Mouse (Mus musculus) frontal cortex, adult (tissue): ENCODE measurements around the gene A230050P20Rik.
"Not testable (repeated sequence)": the region's sequence is repeated elsewhere in the genome, so short reads cannot be mapped to it uniquely, and the experiment has no call there.

Experiments used
- ATAC-seq: cut with Nextera tagmentation; 2 replicates; pipeline ENCODE4 v1.9.2; 2017; ENCODE audit warnings: mild to moderate bottlenecking, moderate library complexity, mixed read lengths; ENCODE audit not compliant: low TSS enrichment

A230050P20Rik gene

DNA sequence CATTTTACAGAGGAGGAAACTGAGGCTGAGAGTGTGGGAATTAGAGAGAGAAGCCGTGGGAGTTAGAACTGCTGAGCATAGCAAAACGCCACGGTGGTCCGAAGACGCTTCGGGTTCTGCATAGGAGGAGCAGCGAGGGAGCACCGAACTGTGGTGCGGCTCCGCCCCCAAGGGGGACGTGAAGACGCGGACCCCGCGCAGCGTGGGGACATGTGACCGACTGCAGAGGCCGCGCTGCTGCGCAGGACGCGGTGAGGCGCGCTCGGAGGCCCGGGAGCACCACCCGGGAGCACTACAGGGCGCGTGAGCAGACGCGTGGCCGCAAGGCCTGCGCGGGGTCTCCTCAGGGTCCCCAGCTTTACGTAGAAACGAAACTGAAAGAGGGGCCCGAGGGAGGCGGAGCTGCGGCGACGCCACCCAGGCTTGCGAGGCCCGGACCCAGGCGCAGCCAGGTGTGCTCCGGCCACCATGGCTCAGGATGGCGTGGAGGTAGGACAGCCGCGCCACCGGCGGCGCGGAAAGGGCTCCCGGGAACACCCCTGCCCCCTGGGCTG, at the start of gene A230050P20Rik:
Gene A230050P20Rik, plus strand, starts transcription at position 195 of the 554 bp plus-strand sequence.
- peak; percentile 83 for ATAC-seq

DNA sequence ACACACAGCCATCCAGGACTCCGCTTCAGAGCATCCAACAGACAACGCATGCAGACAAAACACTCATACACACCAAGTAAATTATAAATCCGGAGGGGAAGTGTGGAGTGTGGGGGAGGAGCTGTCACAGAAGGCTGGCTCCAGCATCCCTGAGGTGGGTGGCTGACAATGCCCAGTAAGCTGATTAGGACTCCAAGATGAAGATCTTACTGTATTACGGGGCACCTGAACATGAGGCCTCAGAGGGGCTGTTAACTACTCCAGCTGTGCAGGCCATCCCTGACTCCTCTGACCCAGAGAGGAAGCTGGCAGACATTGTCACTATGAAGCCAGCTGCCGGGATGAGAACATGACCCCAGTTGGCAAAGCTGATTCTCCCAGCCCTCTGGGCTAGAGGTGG, 48.4 kb upstream of the A230050P20Rik start:
- ATAC-seq: no peak

DNA sequence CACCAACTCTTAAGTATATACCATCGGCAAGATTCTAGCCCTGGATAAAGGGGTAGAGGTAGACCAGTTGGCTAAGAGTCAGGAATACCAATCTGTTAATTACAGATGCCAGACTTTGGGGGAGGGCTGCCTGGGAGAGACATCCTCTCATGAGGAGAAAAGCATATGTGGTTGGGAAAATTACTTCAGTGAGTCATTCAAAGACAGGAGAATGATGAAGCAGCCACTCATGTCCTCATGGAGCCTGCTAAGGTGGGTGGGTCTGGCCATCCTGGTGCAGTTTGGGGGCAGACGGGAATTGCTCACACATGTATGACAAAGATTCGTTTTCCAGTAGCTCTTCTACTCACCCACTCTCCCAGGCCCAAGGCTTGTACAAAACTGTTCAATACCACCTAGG, 45.6 kb upstream of the A230050P20Rik start:
- peak; percentile 81 for ATAC-seq

DNA sequence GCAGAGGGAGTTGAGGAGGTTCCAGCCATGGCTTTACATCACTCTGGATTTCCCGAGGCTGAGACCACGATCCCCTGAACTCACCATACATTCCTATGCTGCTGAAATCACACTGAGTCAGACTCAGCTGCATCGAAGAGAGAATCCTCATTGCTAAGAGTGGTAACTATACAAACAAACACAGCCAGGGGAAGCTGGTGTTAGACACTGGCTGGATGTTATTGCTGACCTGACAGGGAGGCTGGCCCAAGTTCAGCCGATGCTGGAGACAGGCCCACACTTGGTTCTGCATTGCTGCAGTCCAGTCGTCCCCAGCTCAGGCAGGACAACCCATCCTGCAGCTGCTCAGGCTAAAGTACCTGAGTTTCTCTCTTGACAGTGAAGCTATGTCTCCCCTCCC, 42.7 kb upstream of the A230050P20Rik start:
- no peak for ATAC-seq

DNA sequence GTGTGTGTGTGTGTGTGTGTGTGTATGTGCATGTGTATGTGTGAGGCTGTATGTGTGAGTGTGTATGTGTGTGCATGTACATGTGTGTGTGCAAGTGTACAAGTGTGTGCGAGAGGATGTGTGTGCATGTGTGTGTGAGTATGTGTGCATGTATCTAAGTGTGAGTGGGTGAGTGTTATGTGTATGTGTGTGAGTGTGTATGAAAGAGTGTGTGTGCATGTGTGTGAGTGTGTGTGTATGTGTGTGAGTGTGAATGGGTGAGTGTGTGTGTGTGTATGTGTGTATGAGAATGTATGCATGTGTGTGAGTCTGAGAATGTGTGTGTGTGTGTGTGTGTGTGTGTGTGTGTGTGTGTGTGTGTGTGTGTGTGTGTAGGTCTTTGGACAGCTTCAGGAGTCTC, 40.3 kb upstream of the A230050P20Rik start:
- no peak for ATAC-seq

DNA sequence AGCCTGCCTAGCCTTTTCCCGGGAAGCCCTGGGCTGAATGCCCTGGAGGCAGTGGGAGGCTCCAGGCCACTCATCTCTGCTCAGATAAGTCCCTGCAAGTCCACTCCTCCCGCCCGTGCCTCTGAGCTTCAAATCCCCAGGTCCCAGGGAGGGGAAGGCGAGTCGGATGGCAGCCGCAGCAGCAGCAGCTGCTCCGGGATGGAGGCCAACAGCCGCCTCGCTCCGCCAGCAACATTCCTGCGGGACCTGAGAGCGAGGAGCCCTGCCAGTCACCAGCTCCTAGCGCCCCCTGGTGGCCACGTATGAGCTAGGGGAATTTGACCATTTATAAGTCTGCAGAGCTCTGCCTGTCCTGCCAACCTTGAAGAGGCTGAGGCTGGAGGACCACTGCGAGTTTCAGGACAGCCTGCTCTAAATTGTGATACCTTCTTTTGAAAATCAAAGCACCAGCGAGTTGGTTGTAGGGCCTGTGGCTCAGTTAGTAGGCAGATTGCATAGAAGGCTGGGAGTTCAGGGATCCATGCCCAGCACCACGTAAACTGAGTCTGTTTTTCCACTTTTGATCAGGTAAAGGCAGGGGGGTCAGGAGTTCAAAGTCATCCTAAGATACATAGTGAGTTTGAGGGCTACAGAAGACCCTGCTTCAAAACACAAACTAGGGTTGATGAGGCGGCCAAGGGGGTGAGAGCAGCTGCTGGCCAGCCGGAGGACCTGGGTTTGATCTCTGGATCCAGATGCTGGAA, 37.4 kb upstream of the A230050P20Rik start:
- peak; percentile 99 for ATAC-seq

DNA sequence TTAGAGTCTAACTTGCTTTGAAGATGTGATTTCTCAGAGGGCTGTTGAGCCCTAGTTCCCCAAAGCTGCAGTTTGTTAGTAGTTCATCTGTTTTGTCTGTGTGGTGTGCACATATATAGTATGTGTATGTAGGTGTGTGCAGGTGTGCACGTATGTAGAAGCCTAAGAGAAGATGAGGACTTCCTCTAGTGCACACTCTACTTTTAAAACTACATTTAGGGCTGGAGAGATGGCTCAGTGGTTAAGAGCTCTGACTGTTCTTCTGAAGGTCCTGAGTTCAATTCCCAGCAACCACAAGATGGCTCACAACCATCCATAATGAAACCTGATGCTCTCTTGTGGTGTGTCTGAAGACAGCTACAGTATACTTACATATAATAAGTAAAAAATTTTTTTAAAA, 33.6 kb upstream of the A230050P20Rik start:
- no peak for ATAC-seq

DNA sequence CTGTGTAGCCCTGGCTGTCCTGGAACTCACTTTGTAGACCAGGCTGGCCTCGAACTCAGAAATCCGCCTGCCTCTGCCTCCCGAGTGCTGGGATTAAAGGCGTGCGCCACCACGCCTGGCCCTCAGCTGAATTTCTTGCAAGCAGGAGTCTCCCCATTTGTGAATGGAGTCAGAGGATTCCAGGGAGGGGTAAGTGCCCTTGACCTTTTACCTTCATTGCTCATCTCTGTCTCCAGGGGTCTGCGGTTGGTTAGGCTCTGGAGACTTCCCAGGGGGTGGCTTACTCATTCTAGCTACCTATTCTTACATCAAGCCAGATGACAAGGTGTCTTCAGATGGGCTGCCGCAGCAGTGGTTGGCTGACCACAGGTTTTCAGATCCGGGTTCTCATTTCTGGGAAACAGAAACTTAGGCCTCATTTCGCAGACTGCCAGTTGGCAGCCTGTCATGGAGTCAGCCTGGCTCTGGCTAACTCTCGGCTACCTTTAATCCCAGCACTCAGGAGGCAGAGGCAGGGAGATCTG, 32.9 kb upstream of the A230050P20Rik start:
- ATAC-seq: not testable (repeated sequence)

DNA sequence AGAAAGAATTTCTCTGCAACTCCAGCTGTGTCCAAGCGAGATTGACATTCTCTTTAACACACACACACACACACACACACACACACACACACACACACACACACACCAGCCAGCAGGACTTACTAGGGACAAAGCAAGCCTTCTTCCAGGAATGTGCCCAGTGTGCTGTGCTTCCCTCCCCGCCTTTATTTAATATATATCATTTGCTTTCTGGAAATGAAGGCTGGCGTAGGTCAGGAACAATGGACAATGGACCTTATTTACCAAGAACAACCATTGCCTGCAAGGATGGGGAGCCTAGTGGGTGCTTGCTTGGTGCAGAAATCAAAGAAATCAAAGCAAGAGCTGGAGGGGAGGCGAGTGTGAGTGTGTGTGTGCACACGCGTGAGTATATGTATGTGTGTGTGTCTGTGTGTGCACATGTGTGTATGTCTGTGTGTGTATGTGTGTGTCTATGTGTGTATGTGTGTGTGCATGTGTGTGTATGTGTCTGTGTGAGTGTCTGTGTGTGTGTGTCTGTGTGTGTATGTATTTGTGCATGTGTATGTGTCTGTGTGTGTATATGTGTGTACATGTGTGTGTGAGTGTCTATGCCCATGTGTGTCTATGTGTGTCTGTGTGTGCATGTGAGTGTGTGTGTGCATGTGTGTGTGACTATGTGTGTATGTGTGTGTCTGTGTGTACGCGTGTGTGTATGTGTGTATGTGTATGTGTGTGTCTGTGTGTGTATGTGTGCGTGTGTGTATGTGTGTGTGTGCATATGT, 31.1 kb upstream of the A230050P20Rik start:
- no peak for ATAC-seq

DNA sequence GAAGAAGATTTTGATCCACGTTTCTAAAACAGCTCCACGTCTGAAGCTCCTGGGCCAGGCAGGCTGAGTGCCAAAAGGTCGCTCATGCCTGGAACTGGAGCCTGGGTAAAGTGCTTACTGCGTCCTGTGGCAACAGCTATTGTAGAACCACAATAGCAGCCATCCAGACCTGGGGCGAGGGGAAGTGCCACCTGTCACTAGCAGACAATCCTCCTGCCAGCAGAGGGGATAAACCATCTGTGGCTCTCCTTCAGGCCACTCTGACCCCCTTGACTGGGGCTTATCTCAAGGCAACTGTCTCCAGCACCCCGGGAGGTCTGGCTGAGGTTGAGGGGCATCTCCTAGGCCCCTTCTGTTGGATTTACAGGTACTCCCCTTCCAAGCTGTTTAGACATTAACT, 29.5 kb upstream of the A230050P20Rik start:
- no peak for ATAC-seq

DNA sequence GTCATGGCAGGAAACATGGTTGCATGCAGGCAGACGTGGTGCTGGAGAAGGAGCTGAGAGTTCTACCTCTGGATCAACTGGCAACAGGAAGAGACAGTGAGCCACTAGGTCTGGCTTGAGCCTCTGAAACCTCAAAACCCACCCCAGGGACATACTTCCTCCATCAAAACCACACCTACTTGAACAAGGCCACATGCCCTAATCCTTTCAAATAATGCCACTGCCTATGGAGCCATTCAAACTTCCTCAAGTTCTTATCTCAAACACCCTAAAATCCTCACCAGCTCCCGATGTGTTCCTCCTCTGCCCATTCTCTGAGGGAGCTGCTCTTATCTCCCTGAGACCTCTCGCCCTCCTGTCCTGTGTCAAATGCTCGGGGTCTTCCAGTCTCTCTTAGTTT, 26.2 kb upstream of the A230050P20Rik start:
- ATAC-seq: no peak

DNA sequence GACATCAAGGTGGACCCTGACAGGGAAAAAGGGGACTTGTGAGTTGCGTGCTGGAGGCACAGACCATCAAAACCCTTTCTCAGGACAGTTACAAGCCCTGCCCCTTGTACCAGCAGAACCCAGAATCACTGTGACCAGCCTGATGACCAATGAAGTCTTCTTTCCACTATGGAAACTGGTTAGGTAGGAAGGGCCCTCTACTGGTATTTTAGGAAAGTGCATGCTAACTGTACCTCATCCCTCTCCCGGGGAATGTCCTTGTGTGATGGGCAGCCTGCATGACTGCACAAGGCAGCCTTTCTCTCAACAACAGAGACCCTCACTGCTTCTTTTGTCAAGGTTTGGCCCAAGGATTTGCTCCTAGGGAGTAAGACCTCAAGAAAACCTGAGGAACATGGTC, 25.8 kb upstream of the A230050P20Rik start:
- peak; percentile 89 for ATAC-seq

DNA sequence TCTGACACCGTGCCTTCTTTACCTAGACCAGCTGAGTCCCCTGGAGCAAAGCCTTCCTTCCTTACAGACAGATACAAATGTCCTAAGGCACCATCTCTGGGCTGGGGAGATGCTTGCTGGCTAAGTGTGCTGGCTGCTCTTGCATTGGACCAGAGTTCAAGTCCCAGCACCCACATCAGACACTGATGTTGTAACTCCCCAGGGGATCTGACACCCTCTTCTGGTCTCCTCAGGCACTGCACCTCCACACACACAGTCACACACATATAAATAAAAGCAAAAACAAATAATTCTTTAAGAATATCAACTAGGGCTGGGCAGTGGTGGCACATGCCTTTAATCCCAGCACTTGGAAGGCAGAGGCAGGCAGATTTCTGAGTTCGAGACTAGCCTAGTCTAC, 18.3 kb upstream of the A230050P20Rik start:
- ATAC-seq: no peak

DNA sequence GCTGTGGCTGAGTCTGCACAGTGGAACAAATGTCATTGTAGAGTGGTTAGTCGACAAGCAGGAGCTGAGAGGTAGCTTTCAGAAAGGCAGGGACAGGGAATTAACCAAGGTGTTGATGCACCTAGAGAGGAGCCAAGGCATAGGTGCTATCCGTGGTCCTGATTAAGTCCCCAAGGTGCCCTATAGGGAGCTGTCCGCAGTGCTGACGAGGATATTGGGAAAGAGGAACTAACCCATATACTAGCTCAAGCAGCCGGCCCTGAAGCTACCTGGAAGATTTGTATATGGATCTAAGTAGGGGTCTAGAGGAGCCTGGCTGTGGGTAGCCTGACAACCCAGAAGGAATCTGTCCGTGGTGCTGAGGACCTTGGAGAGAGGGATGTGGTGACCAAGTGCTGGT, 11.3 kb upstream of the A230050P20Rik start:
- ATAC-seq: no peak

DNA sequence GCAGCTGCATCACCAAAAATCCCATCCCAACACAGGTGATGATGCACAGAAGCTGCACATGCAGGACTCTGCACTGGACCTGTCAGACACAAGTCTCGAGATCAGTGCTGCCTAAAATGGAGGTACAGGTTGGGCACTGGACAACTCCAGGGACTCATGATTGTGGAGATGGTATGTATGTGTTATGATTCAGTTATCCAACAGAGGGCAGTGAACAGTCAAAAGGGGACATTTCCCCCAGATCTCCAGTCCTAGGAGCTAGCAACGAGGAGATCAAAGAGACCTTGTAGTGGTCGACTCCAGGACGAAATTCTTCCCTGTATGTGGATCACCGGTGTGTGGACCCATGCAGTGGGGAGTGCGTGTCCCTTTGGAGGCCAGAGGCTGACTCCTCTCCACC, 8.5 kb upstream of the A230050P20Rik start:
- ATAC-seq: no peak

DNA sequence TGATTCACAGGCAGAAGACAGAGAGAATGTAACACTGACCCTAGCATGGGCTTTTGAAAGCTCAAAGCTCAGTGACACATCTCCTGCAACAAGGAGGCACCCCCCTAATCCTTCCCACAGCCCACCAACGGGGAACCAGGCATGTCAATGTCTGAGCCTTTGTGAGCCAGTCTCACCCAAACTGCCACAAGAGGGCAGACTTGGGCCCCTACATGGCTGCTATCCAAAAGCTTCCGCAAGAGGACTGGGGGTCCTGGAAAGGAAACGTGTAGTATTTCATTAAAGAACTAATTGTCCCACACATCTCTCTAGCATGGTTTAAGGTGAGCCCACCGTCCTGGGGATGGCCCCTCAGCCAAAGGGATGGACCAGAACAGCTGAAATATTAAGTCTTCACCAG, 6.6 kb upstream of the A230050P20Rik start:
- ATAC-seq: no peak

DNA sequence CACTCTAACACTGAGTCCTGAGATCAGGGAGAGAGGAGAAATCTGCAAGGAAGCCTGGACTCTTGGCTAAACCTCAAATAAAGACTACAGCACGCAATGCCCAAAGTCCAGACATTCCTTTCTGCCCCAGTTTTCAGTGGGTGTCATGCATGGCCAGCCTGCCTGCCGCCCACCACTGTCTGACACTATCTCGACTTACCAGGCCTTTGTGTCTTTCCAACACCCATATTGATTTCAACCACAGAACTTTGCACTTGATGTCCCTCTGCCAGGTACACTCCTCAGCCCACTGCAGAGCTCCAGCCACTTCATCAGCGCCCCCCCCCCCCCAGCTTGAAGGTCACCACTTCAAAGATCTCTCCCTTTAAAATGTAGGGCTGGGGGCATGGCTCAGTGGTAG, 6.2 kb upstream of the A230050P20Rik start:
- ATAC-seq: no peak

DNA sequence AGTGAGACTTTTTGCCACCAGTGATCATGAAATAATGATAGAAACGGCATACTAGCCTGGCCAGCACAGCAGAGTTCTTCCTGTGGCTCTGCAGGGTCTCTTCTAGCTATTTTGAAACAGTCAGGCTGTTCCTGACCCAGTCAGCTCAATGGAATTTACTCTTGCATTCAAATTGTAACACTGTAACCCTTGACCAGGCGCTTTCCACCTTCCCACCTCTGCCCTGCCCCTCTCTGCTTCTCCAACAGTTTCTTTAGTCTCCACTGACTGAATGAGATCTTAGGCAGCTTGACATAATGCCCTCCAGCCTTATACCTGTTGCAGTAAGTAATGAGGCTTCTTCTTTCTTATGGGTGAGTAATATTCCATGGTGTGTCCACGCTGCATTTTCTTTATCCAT, 1.6 kb upstream of the A230050P20Rik start:
- ATAC-seq: no peak

DNA sequence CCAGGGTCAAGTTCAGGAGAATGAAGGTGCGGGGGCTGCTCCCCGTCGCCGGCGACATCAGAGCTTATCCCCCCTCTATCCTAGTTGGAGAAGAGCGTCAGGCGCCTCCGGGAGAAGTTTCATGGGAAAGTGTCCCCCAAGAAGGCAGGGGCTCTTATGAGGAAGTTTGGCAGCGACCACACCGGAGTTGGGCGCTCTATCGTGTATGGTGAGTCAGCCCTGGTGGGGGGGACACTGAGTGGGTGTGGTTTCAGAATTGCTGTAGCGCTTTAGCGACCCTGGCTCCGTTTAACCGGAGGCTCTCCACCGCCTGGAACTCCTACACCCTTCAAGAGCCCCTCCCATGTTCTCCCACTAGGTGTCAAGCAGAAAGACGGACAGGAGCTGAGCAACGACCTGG, 804 bp downstream of the A230050P20Rik start:
- no peak for ATAC-seq

DNA sequence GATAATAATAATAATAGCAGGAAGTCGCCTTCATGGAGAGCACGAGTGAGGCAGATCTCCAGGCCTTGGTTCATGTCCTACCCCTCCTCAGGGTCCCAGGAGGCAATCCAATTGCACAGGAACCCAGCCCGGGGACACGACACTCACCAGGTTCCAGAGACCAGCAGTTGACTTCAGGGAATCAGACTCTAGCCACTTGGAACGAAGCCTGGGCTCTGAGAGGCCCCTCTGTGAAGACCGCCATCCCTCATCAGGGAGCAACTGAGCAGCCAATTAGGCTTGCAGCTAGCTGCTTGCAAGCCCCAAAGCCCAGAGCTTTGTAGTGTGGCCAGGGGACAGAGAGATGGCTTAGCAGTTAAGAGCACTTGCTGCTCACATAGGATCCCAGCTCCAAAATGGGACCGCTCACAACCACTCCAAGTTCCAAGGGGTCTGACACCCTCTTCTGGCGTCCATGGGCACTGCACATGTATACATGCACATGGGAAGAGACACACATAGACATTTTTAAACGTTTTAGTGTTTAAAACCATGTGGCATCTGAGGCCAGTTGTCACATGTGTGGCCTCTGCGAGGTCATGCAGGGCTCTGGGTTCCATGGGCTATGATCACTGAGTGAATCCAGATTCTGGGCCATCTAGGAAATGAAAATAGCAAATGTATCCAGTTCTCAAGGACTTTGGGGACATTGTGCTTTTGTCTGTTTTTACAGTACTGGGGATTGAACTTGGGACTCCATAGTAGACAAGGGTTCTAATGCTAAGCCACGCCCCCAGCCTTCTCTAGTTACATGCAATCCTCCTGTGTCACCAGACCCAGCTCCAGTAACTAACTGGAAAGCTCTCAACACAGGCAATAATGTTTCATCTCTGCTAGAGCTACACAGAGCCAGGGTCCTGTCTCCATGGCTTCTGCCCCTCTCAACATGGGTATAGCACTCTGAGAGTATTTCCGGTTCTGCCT, 2.0 kb downstream of the A230050P20Rik start:
- ATAC-seq: no peak

DNA sequence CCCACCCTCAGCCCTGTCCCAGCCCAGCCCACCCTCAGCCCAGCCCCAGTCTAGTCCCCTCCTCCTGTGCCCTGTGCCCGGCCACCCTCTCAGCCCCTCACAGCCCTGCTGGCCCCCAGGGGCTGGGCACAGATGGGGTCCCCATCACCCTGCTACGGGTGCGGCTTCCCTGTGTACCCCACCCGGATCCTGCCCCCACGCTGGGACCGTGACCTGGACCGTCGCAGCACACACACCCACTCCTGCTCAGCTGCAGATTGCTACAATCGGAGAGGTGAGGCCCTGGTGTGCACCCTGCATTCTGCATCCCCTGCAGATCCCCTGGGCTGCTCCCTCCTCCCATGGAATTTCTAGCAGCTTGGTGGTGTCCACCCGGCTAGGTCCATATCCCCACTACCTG, 4.5 kb downstream of the A230050P20Rik start:
- no peak for ATAC-seq

DNA sequence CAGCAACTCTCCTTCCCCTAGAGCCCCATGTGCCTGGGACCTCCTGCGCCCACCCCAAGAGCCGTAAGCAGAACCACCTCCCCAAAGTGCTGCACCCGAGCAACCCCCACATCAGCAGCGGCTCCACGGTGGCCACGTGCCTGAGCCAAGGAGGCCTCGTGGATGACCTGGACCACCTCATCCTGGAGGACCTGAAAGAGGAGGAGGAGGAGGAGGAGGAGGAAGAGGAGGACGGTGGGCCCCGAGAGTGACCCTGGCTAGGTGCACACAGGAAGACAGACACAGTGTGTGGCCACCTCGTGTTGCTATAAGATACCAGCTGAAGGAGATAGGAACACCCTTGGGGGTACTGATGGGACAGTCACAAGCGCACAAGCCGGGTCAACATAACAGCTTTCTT, 5.1 kb downstream of the A230050P20Rik start:
- ATAC-seq: no peak
